Mouse (Mus musculus): ENCODE results near the gene Olfr893.
"Not testable (repeated sequence)": the region's sequence is repeated elsewhere in the genome, so short reads cannot be mapped to it uniquely, and the experiment has no call there.

Gene Olfr893

GRCm38 (mm10) chr9:38208065-38208464, at the start of gene Olfr893:
TSS of gene Olfr893 (plus strand) at chr9:38208365.
- no peak for DNase-seq (ENCODE audit: low spot score in 2 of 2)

- DNase-seq (ENCODE audit: low spot score in 2 of 2) = not testable (repeated sequence)
Observed at GRCm38 (mm10) chr9:38168341-38168740, 39.8 kb upstream of the Olfr893 start.

GRCm38 (mm10) chr9:38180721-38181120, 27.4 kb upstream of the Olfr893 start, which contains the start of gene Olfr891:
TSS of gene Olfr891 (minus strand) at chr9:38180821.
- no peak for DNase-seq (ENCODE audit: low spot score in 2 of 2)

- no peak for DNase-seq (ENCODE audit: low spot score in 2 of 2)
Observed at GRCm38 (mm10) chr9:38217755-38218154, 9.6 kb downstream of the Olfr893 start, which contains the start of gene Olfr894. TSS of gene Olfr894 (plus strand) at chr9:38218055.

GRCm38 (mm10) chr9:38252474-38252873, 44.3 kb downstream of the Olfr893 start, which contains the start of gene Olfr143:
TSS of gene Olfr143 (plus strand) at chr9:38252774.
- DNase-seq (ENCODE audit: low spot score in 2 of 2) = no peak
